Mouse (Mus musculus) small intestine, adult 2 months (tissue): ENCODE results near the gene Sult1a1.

Experiments
- CTCF ChIP-seq: fragments of 200-500 bp; IDR thresholded peaks from 2 replicates; pipeline ENCODE4 v1.5.1; 2012; ENCODE audit warnings: low read depth, mild to moderate bottlenecking, control low read depth, inconsistent platforms, low read length, moderate library complexity, mixed read lengths; ENCODE audit not compliant: insufficient replicate concordance, insufficient read length; ENCODE audit errors: extremely low read depth
- POLR2A ChIP-seq: fragments of 200-500 bp; IDR thresholded peaks from 2 replicates; pipeline ENCODE4 v1.6.1; 2012; ENCODE audit warnings: low read depth, mild to moderate bottlenecking, control low read depth, inconsistent platforms, low read length, moderate library complexity

GRCm38 (mm10) chr7:126667495-126668090 lies 8.6 kb downstream of the Sult1a1 start:
- TF ChIP-seq CTCF (no peak), POLR2A (no peak)
